Mouse (Mus musculus): ENCODE results near the gene Cd84. TPM values are rescaled to one million over a fixed set of nuclear protein-coding genes. Genes with fewer than 3 reads are reported as not detected.

Gene Cd84
- polyA plus RNA-seq, 2 experiments: 1.7 to 2.3 TPM

- no peak for DNase-seq (ENCODE audit: low spot score)
- H3K27me3 ChIP-seq (ENCODE audit: control insufficient read depth, insufficient read depth, low read length): no peaks in the 10 kb centered on the region
- no peak overlapping the region for H3K4me2 ChIP-seq (replicated peaks; ENCODE audit: low read depth, low read length, severe bottlenecking)
- H3K27ac ChIP-seq (replicated peaks; ENCODE audit: low read depth, low read length): no peak overlapping the region
- no peaks in the 10 kb centered on the region for H3K36me3 ChIP-seq (ENCODE audit: control insufficient read depth, insufficient read depth, low read length)
- no peak overlapping the region for H3K4me3 ChIP-seq (replicated peaks; ENCODE audit: low read length)
- ATAC-seq (ENCODE audit: low FRiP score, low read depth): no peak
- H3K4me1 ChIP-seq (ENCODE audit: control insufficient read depth, insufficient read depth, low read length): no peaks in the 10 kb centered on the region
- WGBS: 86% methylated on average over 14 of the region's 14 CpGs
- no peaks in the 10 kb centered on the region for H3K9me3 ChIP-seq (ENCODE audit: control insufficient read depth, low read length)
- H3K9ac ChIP-seq (ENCODE audit: low read depth, low read length, severe bottlenecking): no peak overlapping the region
- no peak for TF ChIP-seq POLR2A (IDR thresholded peaks at IDR 0.05; ENCODE audit: borderline replicate concordance, extremely low read depth, insufficient read depth, insufficient read length)
These were observed 99.8 kb downstream of the Cd84 start for GRCm38 (mm10) chr1:171938952-171939948.

Other genes starting within 250 kb of the Cd84 start
- 0.69 and 0.82 TPM in 2 replicates for gene Ly9, start 232.3 kb upstream of the Cd84 start, polyA plus RNA-seq (2012; rRNA removed)
- 0.12 and 0.18 TPM in 2 replicates for gene Ly9, start 232.3 kb upstream of the Cd84 start, polyA plus RNA-seq (2014; fragmentation: Nextera tagmentation; extraction: Ambion mirVana)
- gene Slamf7, start 186.7 kb upstream of the Cd84 start, polyA plus RNA-seq (2012; rRNA removed): 0.09 and 0.27 TPM in 2 replicates
- gene Slamf7, start 186.7 kb upstream of the Cd84 start, polyA plus RNA-seq (2014; fragmentation: Nextera tagmentation; extraction: Ambion mirVana): 0.18 and 0.21 TPM in 2 replicates
- gene Cd48, start 157.7 kb upstream of the Cd84 start, polyA plus RNA-seq (2012; rRNA removed): 2.3 and 2.4 TPM in 2 replicates
- 5.0 and 5.4 TPM in 2 replicates for gene Cd48, start 157.7 kb upstream of the Cd84 start, polyA plus RNA-seq (2014; fragmentation: Nextera tagmentation; extraction: Ambion mirVana)
- 0.10 and 0.12 TPM in 2 replicates for gene Slamf1, start 72.6 kb upstream of the Cd84 start, polyA plus RNA-seq (2012; rRNA removed)
- 0.08 and 0.11 TPM in 2 replicates for gene Slamf1, start 72.6 kb upstream of the Cd84 start, polyA plus RNA-seq (2014; fragmentation: Nextera tagmentation; extraction: Ambion mirVana)
- gene Gm10521, start 56.0 kb downstream of the Cd84 start, polyA plus RNA-seq (2012; rRNA removed): 0.16 and 0.18 TPM in 2 replicates
- not detected in 2 replicates for gene Gm10521, start 56.0 kb downstream of the Cd84 start, polyA plus RNA-seq (2014; fragmentation: Nextera tagmentation; extraction: Ambion mirVana)
- 0.04 and 0.11 TPM in 2 replicates for gene Slamf6, start 77.8 kb downstream of the Cd84 start, polyA plus RNA-seq (2012; rRNA removed)
- gene Slamf6, start 77.8 kb downstream of the Cd84 start, polyA plus RNA-seq (2014; fragmentation: Nextera tagmentation; extraction: Ambion mirVana): 0.32 TPM in 1 of 2 replicates, not detected in the other
- gene Vangl2, start 188.7 kb downstream of the Cd84 start, polyA plus RNA-seq (2012; rRNA removed): 29.4 and 35.6 TPM in 2 replicates
- 15.6 and 19.1 TPM in 2 replicates for gene Vangl2, start 188.7 kb downstream of the Cd84 start, polyA plus RNA-seq (2014; fragmentation: Nextera tagmentation; extraction: Ambion mirVana)
- 0.25 and 0.41 TPM in 2 replicates for gene Nhlh1, start 217.9 kb downstream of the Cd84 start, polyA plus RNA-seq (2012; rRNA removed)
- not detected in 2 replicates for gene Nhlh1, start 217.9 kb downstream of the Cd84 start, polyA plus RNA-seq (2014; fragmentation: Nextera tagmentation; extraction: Ambion mirVana)
- 187 and 191 TPM in 2 replicates for gene Copa, start 242.8 kb downstream of the Cd84 start, polyA plus RNA-seq (2012; rRNA removed)
- gene Copa, start 242.8 kb downstream of the Cd84 start, polyA plus RNA-seq (2014; fragmentation: Nextera tagmentation; extraction: Ambion mirVana): 230 and 247 TPM in 2 replicates
- 137 and 161 TPM in 2 replicates for gene Ncstn, start 243.1 kb downstream of the Cd84 start, polyA plus RNA-seq (2012; rRNA removed)
- gene Ncstn, start 243.1 kb downstream of the Cd84 start, polyA plus RNA-seq (2014; fragmentation: Nextera tagmentation; extraction: Ambion mirVana): 98.4 and 103 TPM in 2 replicates

Data from limb, embryonic 14.5 days (tissue).